Mouse (Mus musculus) kidney, adult 11 months (tissue): ENCODE data around the gene Wfdc18.

Experiments
- DNase-seq: peaks from one replicate; pipeline ENCODE4 v3.0.0; 2022

Wfdc18 gene

GRCm38 (mm10) chr11:83708715-83709114 lies at the start of gene Wfdc18:
Wfdc18 (plus strand) TSS chr11:83709015.
- DNase-seq: no peak

GRCm38 (mm10) chr11:83662204-83662603 lies 46.6 kb upstream of the Wfdc18 start, which contains the start of gene Ccl4:
Ccl4 (plus strand) TSS chr11:83662584.
- no peak for DNase-seq

DNA sequence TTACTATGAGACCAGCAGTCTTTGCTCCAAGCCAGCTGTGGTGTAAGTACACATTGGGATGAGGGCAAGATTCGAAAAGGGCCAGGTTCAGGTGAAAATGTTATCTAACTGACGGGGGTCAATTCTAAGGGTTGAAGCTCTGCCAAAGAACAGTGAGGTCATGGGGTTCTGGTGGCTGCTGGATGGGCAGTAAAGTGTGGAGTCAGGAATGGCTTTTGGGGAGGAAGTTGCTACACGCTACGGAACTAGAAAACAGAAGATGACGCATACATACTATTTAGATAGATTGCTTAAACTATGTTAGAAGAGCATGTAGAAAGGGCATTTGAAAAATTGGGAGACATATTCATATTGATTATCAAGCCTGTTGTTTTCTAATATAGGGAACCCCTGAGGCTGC lies 45.3 kb upstream of the Wfdc18 start:
- DNase-seq: no peak

DNA sequence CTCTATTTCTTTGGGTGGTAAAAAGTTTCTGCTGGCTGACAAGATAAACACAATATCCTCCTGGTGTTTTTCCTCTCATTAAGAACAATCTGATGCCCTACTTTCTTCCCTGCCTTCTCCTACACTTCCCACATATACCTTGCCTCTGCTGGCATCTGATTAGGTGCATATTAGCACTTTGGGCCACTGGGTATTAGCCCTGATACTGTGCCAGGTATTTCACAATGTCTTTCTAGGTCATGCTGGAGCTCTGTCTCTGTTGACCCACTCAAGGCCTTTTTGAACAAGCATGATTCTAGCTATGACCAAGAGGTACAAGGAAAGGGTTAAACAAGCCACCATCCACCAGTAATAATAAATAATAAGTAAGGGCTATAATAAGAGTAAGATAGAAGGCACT lies 37.1 kb upstream of the Wfdc18 start:
- DNase-seq: no peak

DNA sequence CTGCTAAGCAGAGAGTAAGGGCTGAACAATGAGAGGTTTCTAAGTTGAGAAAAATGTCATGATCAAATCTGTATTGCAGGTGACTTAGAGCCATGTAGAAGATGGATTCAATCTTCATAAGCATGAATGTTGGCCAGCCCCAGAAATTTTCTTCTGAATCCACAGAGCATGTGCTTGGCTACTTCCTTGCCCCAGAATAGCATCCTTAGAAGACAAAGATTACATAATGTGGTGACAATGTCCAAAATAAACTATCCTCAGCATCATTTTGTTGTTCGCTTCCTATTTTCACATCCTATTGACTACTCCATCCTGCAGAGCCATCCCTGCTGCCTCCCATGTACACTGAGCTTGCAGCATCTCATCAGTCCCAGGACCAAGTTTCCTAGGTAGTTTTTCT lies 33.1 kb upstream of the Wfdc18 start:
- DNase-seq: no peak

- DNase-seq: no peak
Measured at GRCm38 (mm10) chr11:83689918-83690317, 18.9 kb upstream of the Wfdc18 start.

GRCm38 (mm10) chr11:83692008-83692407 lies 16.8 kb upstream of the Wfdc18 start:
- no peak for DNase-seq

GRCm38 (mm10) chr11:83703705-83704104 lies 5.1 kb upstream of the Wfdc18 start, which contains the start of gene Wfdc17:
Wfdc17 (plus strand) TSS chr11:83703991.
- no peak for DNase-seq

- no peak for DNase-seq
Measured at GRCm38 (mm10) chr11:83709683-83710082, 868 bp downstream of the Wfdc18 start.

DNA sequence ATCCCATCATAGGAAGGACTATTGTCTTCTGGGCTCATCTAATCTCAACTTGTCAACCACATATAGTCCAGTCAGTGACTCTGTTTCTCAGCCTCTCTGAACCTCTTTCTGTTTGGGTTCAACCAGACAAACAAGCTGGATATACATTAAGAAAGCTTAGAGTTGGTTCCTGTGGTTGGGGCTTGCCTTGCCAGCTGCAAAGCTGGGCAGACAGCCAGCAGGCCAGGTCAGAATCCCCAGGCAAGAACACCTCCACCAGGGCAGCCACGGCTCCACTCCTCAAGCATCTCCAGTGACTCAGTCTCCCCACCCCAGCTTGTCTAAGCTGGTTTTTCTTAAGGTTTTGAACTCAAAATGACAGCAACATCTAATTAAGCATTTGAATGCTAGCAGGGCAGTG lies 3.9 kb downstream of the Wfdc18 start:
- DNase-seq: no peak

DNA sequence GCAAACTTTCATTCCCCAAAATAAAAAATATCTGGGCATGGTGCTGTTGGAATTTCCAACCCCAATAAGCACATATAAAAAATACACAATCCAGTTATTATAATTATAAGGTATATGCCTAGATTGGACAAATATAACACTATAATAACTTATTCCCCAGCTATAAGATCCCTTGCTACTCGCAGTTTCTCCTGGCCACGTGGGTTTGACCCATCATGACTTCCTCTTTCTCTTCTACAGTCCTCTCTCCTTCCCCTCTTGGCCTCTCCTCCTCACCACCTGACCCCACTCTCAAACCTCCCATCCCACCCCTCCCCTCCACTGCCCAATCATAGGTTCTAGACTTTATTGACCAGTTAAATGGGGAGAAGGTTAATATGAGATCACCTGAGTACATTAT lies 5.1 kb downstream of the Wfdc18 start:
- no peak for DNase-seq

- DNase-seq: no peak
Measured at GRCm38 (mm10) chr11:83717042-83717665, 8.3 kb downstream of the Wfdc18 start.

GRCm38 (mm10) chr11:83720766-83721165 lies 12.0 kb downstream of the Wfdc18 start:
- DNase-seq: no peak

- no peak for DNase-seq
Measured at GRCm38 (mm10) chr11:83728757-83729432, 20.1 kb downstream of the Wfdc18 start.

DNA sequence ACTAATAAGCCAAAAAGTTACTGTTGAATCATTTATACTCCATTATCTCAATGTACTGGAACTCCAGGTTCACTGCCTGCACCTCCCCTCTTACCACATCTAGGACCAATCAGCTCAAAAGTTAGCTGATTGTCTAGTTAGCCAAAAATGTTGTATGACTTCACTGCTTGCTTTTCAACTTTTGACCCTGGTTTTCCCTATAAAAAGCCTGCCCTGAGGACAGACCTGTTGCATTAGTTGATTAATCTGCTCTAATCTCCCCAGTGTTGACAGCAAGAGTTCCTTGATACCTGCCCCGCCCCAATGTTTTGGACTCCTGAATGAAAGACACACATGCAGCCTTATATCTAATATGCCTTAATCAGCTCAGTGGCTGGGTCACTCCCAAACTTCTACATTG lies 22.3 kb downstream of the Wfdc18 start:
- DNase-seq: no peak

GRCm38 (mm10) chr11:83733071-83733640 lies 24.3 kb downstream of the Wfdc18 start:
- DNase-seq: no peak

DNA sequence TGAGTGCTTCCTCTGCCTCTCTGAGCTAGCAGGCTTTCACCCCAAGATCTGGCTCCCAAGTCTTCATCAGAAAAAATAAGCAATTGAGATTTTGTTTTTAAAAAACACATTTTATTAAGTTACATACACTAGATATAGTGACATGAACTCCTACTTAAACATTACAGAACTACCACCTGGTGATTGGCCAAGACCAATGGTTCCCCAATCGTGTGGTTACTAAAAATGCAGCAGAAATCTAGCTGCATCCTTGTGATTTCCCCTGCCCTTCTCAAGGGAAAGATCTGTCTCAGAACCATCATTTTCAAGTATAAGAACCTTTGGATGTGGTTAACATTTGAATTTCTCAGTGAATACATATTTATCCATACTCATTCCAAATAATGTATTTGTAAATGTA lies 25.4 kb downstream of the Wfdc18 start:
- no peak for DNase-seq

DNA sequence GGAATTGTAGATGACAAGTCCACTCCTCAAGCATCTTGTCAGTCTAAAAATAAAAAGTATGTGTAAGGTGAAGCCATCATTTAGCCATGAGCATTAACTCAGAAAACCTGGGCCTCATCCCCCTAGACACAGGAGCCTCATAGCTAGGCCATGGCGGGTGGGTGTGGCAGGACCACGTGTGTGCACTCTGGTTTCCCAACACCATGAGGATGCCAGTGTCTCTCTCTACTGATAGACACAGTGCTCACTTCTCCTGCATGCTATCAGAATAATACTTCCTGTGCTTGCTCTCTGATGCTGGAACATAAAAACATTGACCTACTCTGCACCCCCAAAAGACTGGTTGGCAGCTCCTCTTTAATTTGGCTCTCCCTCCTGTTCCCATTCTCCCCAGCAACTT lies 27.1 kb downstream of the Wfdc18 start:
- DNase-seq: no peak

DNA sequence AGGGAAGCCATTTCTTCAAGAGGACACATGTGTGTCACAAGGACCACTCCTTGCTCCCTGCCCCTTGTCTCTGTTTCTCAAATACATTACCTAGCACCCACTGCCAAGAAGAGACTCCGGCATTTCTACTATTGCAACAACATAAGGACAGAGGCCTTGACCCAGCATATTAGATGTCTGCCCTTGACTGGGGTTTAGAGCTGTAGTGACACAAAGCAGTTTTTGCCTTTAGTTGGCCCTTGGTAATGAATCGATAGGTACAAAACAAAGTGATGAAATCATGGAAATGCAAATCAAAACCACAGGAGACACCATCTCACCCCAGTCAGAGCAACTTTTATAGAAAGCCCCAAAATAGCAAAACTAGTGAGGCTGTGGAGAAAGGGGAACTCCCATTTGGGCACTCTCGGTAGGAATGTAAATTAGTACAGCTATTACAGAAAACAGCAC lies 28.3 kb downstream of the Wfdc18 start:
- no peak for DNase-seq

DNA sequence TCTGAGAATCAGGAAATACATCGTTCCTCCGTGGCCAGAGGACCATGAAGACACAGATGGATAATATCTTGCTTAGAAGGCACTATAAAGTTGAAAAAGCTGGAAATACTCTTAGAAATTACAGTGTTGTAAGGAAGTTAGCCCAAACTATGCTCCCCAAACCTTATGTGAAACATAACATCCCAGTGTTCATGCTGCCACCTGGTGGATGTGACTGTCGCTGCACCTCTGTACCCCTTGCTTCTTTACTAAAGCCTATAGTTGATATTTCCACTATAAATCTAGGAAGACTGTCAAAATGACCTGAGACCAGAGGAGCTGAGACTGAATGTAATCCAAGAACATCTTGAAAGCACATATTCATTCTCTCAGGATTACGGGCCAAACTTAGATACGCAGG lies 30.4 kb downstream of the Wfdc18 start:
- DNase-seq: peak; percentile 38

- DNase-seq: no peak
Measured at GRCm38 (mm10) chr11:83740443-83740991, 31.7 kb downstream of the Wfdc18 start.

- DNase-seq: no peak
Measured at GRCm38 (mm10) chr11:83741841-83742240, 33.0 kb downstream of the Wfdc18 start.

GRCm38 (mm10) chr11:83742731-83743355 lies 34.0 kb downstream of the Wfdc18 start:
- peak; percentile 19 for DNase-seq
